Mouse (Mus musculus) thymus, adult 2 months (tissue): Measurements from ENCODE around the gene Olfr467. TPM values are rescaled to one million over a fixed set of nuclear protein-coding genes. Genes with fewer than 3 reads are reported as not detected.
"Not testable (repeated sequence)": the region's sequence is repeated elsewhere in the genome, so short reads cannot be mapped to it uniquely, and the experiment has no call there.

Experiments
- DNase-seq: peaks from one replicate; pipeline ENCODE4 v3.0.0; 2021
- H3K27ac ChIP-seq: fragments of 200-500 bp; 2 replicates; pipeline ENCODE4 v1.5.1; 2012; ENCODE audit warnings: low read length, control low read depth; ENCODE audit not compliant: control insufficient read depth, insufficient read depth
- H3K27me3 ChIP-seq: fragments of 200-500 bp; 2 replicates; pipeline ENCODE4 v1.6.1; 2012; ENCODE audit warnings: mild to moderate bottlenecking, low read length, moderate library complexity, mixed read lengths; ENCODE audit not compliant: control insufficient read depth, insufficient read depth
- H3K36me3 ChIP-seq: fragments of 200-500 bp; 2 replicates; pipeline ENCODE4 v1.6.1; 2012; ENCODE audit warnings: mild to moderate bottlenecking, low read length, moderate library complexity; ENCODE audit not compliant: control insufficient read depth, insufficient read depth
- H3K4me1 ChIP-seq: fragments of 200-500 bp; replicated peaks from 2 replicates; pipeline ENCODE4 v1.6.1; 2012; ENCODE audit warnings: low read length; ENCODE audit not compliant: control insufficient read depth, insufficient read depth
- H3K4me3 ChIP-seq: fragments of 200-500 bp; 2 replicates; pipeline ENCODE4 v1.5.1; 2012; ENCODE audit warnings: mild to moderate bottlenecking, low read length, control low read depth, moderate library complexity; ENCODE audit not compliant: control insufficient read depth, insufficient read depth
- CTCF ChIP-seq: fragments of 200-500 bp; IDR thresholded peaks from 2 replicates; pipeline ENCODE4 v1.5.1; 2012; ENCODE audit warnings: mild to moderate bottlenecking, control low read depth, low read length, moderate library complexity, borderline replicate concordance; ENCODE audit not compliant: control insufficient read depth, poor library complexity, insufficient read depth; ENCODE audit errors: extremely low read depth
- POLR2A ChIP-seq: fragments of 200-500 bp; IDR thresholded peaks from 2 replicates; pipeline ENCODE4 v1.6.1; 2012; ENCODE audit warnings: mild to moderate bottlenecking, low read length, control low read depth, moderate library complexity; ENCODE audit not compliant: control insufficient read depth, poor library complexity, insufficient read depth; ENCODE audit errors: extremely low read depth
- WGBS: fragments of 180-500 bp; shearing (Covaris S2); methylation state at CpG from one replicate; pipeline ENCODE4 v1.1.7; 2018; 5-methylcytosine and 5-hydroxymethylcytosine counted together
- polyA plus RNA-seq: library from polyadenylated mRNA; depleted of rRNA; stranded (reverse); fragments of >200 nt; gene quantifications from 2 replicates; pipeline ENCODE4 v1.2.3, GENCODE M21; 2012; rRNA removed

The Olfr467 gene
- polyA plus RNA-seq, 1 experiment: not detected

- H3K4me1 ChIP-seq: no peaks in the 10 kb centered on the region
- no peak for DNase-seq
- H3K27me3 ChIP-seq: no peaks in the 10 kb centered on the region
- no peaks in the 10 kb centered on the region for H3K36me3 ChIP-seq
- no peak overlapping the region for H3K4me3 ChIP-seq
- 58% methylated on average over 3 of the region's 3 CpGs for WGBS
- TF ChIP-seq CTCF: no peak
- TF ChIP-seq POLR2A: no peak
- H3K27ac ChIP-seq: no peak overlapping the region
Observed at GRCm38 (mm10) chr7:107802138-107802537, 9.9 kb upstream of the Olfr467 start.

GRCm38 (mm10) chr7:107819442-107819841, 7.4 kb downstream of the Olfr467 start:
- H3K27ac ChIP-seq: no peak overlapping the region
- no peak overlapping the region for H3K4me3 ChIP-seq
- no peak for DNase-seq
- H3K4me1 ChIP-seq: no peaks in the 10 kb centered on the region
- H3K36me3 ChIP-seq: no peaks in the 10 kb centered on the region
- TF ChIP-seq POLR2A (no peak), CTCF (no peak)
- no peaks in the 10 kb centered on the region for H3K27me3 ChIP-seq

GRCm38 (mm10) chr7:107823867-107824266, 11.8 kb downstream of the Olfr467 start:
- not testable (repeated sequence) for DNase-seq, H3K4me3 ChIP-seq, H3K27ac ChIP-seq, H3K36me3 ChIP-seq, H3K4me1 ChIP-seq, H3K27me3 ChIP-seq
- 29% methylated on average over 2 of the region's 2 CpGs for WGBS

GRCm38 (mm10) chr7:107825441-107825840, 13.4 kb downstream of the Olfr467 start, which contains the start of gene Olfr469:
Olfr469 (minus strand) TSS chr7:107825541.
- not testable (repeated sequence) for H3K4me1 ChIP-seq, H3K27me3 ChIP-seq, H3K27ac ChIP-seq, H3K36me3 ChIP-seq, H3K4me3 ChIP-seq, DNase-seq

- TF ChIP-seq CTCF: no peak
- TF ChIP-seq POLR2A: no peak
- H3K36me3 ChIP-seq: no peaks in the 10 kb centered on the region
- H3K27ac ChIP-seq: no peak overlapping the region
- H3K4me1 ChIP-seq: no peaks in the 10 kb centered on the region
- no peaks in the 10 kb centered on the region for H3K27me3 ChIP-seq
- DNase-seq: no peak
- H3K4me3 ChIP-seq: no peak overlapping the region
- WGBS: 81% methylated on average over 1 of the region's 1 CpGs
Observed at GRCm38 (mm10) chr7:107841719-107842118, 29.7 kb downstream of the Olfr467 start.

- not testable (repeated sequence) for DNase-seq, H3K27ac ChIP-seq, H3K27me3 ChIP-seq, H3K4me1 ChIP-seq, H3K36me3 ChIP-seq, H3K4me3 ChIP-seq
- 86% methylated on average over 1 of the region's 1 CpGs for WGBS
Observed at GRCm38 (mm10) chr7:107847390-107847789, 35.3 kb downstream of the Olfr467 start, which contains the start of gene Olfr470. Olfr470 (minus strand) TSS chr7:107847490.

Other genes starting within 250 kb of the Olfr467 start
- 2.7 and 4.2 TPM in 2 replicates for gene Olfml1, start 244.8 kb upstream of the Olfr467 start, polyA plus RNA-seq
- gene Ppfibp2, start 217.1 kb upstream of the Olfr467 start, polyA plus RNA-seq: 3.9 and 5.6 TPM in 2 replicates
- not detected in 2 replicates for gene 5330417H12Rik, start 187.1 kb upstream of the Olfr467 start, polyA plus RNA-seq
- gene Cyb5r2, start 54.2 kb upstream of the Olfr467 start, polyA plus RNA-seq: 0.13 and 0.32 TPM in 2 replicates
- not detected in 2 replicates for gene Ovch2, start 11.1 kb upstream of the Olfr467 start, polyA plus RNA-seq
- not detected in 2 replicates for gene Olfr469, start 13.3 kb downstream of the Olfr467 start, polyA plus RNA-seq
- not detected in 2 replicates for gene Olfr470, start 35.2 kb downstream of the Olfr467 start, polyA plus RNA-seq
- not detected in 2 replicates for gene Olfr472, start 85.6 kb downstream of the Olfr467 start, polyA plus RNA-seq
- gene Olfr473, start 118.2 kb downstream of the Olfr467 start, polyA plus RNA-seq: not detected in 2 replicates
- gene Olfr474, start 142.4 kb downstream of the Olfr467 start, polyA plus RNA-seq: not detected in 2 replicates
- gene Olfr476, start 152.5 kb downstream of the Olfr467 start, polyA plus RNA-seq: not detected in 2 replicates
- gene Olfr477, start 174.4 kb downstream of the Olfr467 start, polyA plus RNA-seq: not detected in 2 replicates
- gene Olfr478, start 221.7 kb downstream of the Olfr467 start, polyA plus RNA-seq: not detected in 2 replicates
- not detected in 2 replicates for gene Olfr479, start 238.4 kb downstream of the Olfr467 start, polyA plus RNA-seq